Mouse (Mus musculus) G1E (cell line): Measurements from ENCODE around the gene Tecpr2.

Experiments used
- CTCF ChIP-seq: IDR thresholded peaks from 2 replicates; pipeline ENCODE4 v1.5.1; 2012; ENCODE audit warnings: low read depth, low read length, inconsistent platforms, mixed read lengths
- TAL1 ChIP-seq: conservative IDR thresholded peaks from 2 replicates; pipeline ENCODE4 v1.6.1; 2012; ENCODE audit warnings: low read depth, low read length, inconsistent platforms, mixed read lengths

GRCm38 (mm10) chr12:110975838-110976468 lies 86.9 kb downstream of the Tecpr2 start:
- TF ChIP-seq CTCF (no peak), TAL1 (no peak)
